Mouse (Mus musculus): ENCODE results near the gene Ceacam20. TPM values are rescaled to one million over a fixed set of nuclear protein-coding genes. Genes with fewer than 3 reads are reported as not detected.

The Ceacam20 gene
- polyA plus RNA-seq, 1 experiment from 2014 or later: not detected

DNA sequence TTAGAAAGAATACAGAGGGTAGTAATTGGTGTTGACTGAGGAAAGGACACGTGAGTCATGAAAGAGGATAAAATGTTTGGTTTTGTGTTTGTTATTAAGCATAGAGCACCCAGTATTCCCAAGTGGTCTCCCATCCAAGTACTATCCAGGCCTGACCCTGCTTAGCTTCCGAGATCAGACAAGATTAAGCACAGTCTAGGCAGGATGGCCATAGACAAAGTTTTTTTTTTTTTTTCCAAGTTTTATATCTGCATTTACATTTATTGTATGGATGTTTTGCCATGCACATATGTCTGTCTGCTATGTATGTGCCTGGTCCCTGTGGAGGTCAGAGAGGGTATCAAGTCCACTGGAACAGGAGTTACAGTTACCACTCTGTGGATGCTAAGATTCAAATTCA is 44.8 kb downstream of the Ceacam20 start:
- 0 out of 2 replicates have a peak, but pooled peaks cover 4% of the 10 kb centered on the region for H3K9me3 ChIP-seq (replicated peaks)
- H3K36me3 ChIP-seq: no peaks in the 10 kb centered on the region
- no peaks in the 10 kb centered on the region for H3K4me1 ChIP-seq
- 73% methylated on average over 2 of the region's 2 CpGs for WGBS
- H3K4me2 ChIP-seq: no peak overlapping the region
- no peak for ATAC-seq (replicated peaks; ENCODE audit: low FRiP score)
- no peaks in the 10 kb centered on the region for H3K27me3 ChIP-seq
- H3K4me3 ChIP-seq (replicated peaks): no peak overlapping the region
- no peak overlapping the region for H3K9ac ChIP-seq
- H3K27ac ChIP-seq: no peak overlapping the region

Other genes starting within 250 kb of the Ceacam20 start
- gene Tomm40, start 250.0 kb upstream of the Ceacam20 start, polyA plus RNA-seq (2015; fragmentation: Nextera tagmentation; extraction: Ambion mirVana): 168 and 177 TPM in 2 replicates
- 130 and 138 TPM in 2 replicates for gene Nectin2, start 214.9 kb upstream of the Ceacam20 start, polyA plus RNA-seq (2015; fragmentation: Nextera tagmentation; extraction: Ambion mirVana)
- gene Bcam, start 194.4 kb upstream of the Ceacam20 start, polyA plus RNA-seq (2015; fragmentation: Nextera tagmentation; extraction: Ambion mirVana): 244 and 257 TPM in 2 replicates
- gene Cblc, start 168.6 kb upstream of the Ceacam20 start, polyA plus RNA-seq (2015; fragmentation: Nextera tagmentation; extraction: Ambion mirVana): 8.3 and 9.1 TPM in 2 replicates
- 3.9 and 4.9 TPM in 2 replicates for gene Bcl3, start 142.6 kb upstream of the Ceacam20 start, polyA plus RNA-seq (2015; fragmentation: Nextera tagmentation; extraction: Ambion mirVana)
- gene Gm19345, start 113.4 kb upstream of the Ceacam20 start, polyA plus RNA-seq (2015; fragmentation: Nextera tagmentation; extraction: Ambion mirVana): 0.16 TPM in 1 of 2 replicates, not detected in the other
- gene Ceacam16, start 104.1 kb upstream of the Ceacam20 start, polyA plus RNA-seq (2015; fragmentation: Nextera tagmentation; extraction: Ambion mirVana): not detected in 2 replicates
- gene Ceacam19, start 77.4 kb upstream of the Ceacam20 start, polyA plus RNA-seq (2015; fragmentation: Nextera tagmentation; extraction: Ambion mirVana): 0.09 TPM in 1 of 2 replicates, not detected in the other
- 13.7 and 13.9 TPM in 2 replicates for gene Pvr, start 44.3 kb upstream of the Ceacam20 start, polyA plus RNA-seq (2015; fragmentation: Nextera tagmentation; extraction: Ambion mirVana)
- gene Igsf23, start 14.7 kb upstream of the Ceacam20 start, polyA plus RNA-seq (2015; fragmentation: Nextera tagmentation; extraction: Ambion mirVana): 0.18 and 0.45 TPM in 2 replicates
- not detected in 2 replicates for gene Nlrp9b, start 26.1 kb downstream of the Ceacam20 start, polyA plus RNA-seq (2015; fragmentation: Nextera tagmentation; extraction: Ambion mirVana)
- not detected in 2 replicates for gene Vmn1r91, start 134.3 kb downstream of the Ceacam20 start, polyA plus RNA-seq (2015; fragmentation: Nextera tagmentation; extraction: Ambion mirVana)
- not detected in 2 replicates for gene Gm16442, start 157.2 kb downstream of the Ceacam20 start, polyA plus RNA-seq (2015; fragmentation: Nextera tagmentation; extraction: Ambion mirVana)
- gene Vmn1r93, start 173.7 kb downstream of the Ceacam20 start, polyA plus RNA-seq (2015; fragmentation: Nextera tagmentation; extraction: Ambion mirVana): not detected in 2 replicates
- gene Vmn1r94, start 203.0 kb downstream of the Ceacam20 start, polyA plus RNA-seq (2015; fragmentation: Nextera tagmentation; extraction: Ambion mirVana): not detected in 2 replicates
- gene Vmn1r95, start 228.3 kb downstream of the Ceacam20 start, polyA plus RNA-seq (2015; fragmentation: Nextera tagmentation; extraction: Ambion mirVana): not detected in 2 replicates
- gene Gm6164, start 240.2 kb downstream of the Ceacam20 start, polyA plus RNA-seq (2015; fragmentation: Nextera tagmentation; extraction: Ambion mirVana): not detected in 2 replicates

Measured in kidney, embryonic 15.5 days (tissue).